Mouse (Mus musculus) c-Kit-positive CD71-positive TER-119-negative erythroid progenitor cells, embryonic 14.5 days (primary cell): ENCODE results near the gene Slc38a4.

Source experiments
- DNase-seq: peaks from one replicate; pipeline ENCODE4 v3.0.0-alpha.2; 2013; ENCODE audit warnings: low read depth

Gene Slc38a4

DNA sequence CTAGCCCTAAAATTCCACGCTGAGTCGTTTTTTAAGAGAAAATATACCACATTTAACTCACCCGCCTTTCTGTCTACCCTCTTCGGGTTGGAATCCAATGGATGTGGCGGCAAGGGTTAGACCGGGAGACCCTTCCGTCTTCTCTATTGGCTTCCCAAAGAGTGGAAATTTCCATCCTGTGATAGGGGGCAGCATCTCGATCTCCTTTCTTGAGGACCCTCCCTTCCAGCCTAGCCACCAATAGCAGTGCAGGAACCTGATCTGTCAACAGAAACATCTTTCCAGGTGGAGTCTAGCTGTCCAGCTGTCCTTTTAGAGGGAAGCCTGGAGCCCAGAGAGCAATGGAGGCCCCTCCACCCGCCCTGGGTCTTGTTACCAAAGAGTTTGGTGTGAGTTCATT lies at the start of gene Slc38a4:
Gene Slc38a4, minus strand, starts transcription at position 163 of the 400 bp plus-strand sequence.
- DNase-seq, result no peak

GRCm38 (mm10) chr15:97104889-97105391 lies 49.2 kb upstream of the Slc38a4 start:
- no peak for DNase-seq

DNA sequence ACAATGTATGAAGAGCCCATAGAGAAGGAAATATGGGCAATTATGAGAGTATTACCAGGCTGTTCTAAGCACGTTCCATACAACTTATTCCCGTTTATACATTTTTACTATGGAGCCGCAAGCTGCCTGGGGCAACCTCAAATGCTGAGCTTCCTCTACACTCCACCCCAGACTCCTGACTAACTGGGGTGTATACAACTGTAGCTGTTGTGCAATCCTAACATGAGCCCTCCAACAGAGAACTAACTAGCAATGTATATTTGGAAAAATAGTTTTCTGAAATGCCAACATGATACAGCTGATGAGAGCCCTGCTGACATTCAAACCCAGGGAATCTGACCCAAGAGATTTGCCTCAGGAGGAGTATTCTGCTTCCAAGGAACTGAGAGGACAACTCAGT lies 48.3 kb upstream of the Slc38a4 start:
- DNase-seq, result no peak

DNA sequence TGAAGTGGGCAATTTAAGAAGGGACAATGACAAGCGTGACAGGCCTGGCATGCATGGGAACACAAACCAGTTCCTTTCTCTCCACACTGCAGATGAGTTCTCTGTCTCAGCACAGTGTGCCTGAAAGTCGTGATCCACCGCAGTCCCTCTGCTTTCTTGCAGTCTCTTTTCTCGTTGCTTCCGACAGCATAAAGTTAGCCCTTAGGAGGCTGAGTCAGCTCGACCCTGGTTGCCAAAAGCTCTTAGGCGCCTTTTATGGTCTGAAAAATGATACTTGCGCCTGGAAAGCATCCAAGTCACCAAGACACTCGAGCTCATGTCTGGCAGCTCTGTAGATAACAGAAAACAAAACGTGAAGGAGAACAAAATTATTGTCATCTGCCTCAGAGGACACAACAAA lies 47.1 kb upstream of the Slc38a4 start:
- DNase-seq, result no peak

GRCm38 (mm10) chr15:97102181-97102580 lies 46.4 kb upstream of the Slc38a4 start:
- no peak for DNase-seq

DNA sequence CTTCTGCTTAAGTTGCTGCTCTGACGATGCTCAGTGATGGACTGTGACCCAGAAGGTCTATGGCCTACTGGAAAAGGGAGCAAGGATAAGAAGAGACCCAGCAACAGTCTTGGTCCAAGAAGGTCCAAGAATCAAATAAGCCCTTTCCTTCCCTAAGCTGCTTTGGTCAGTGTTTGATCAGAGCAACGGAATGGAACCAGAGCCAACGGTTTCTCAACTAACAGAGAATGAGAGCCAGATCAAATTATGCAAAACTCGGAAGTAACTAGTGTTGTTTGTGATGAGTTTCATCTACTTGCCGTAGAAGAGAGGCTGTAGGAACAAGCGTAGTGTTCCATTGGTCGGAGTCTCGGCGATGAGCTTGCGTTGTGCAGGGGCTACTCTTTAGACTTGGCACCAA lies 43.3 kb upstream of the Slc38a4 start:
- DNase-seq, result no peak

DNA sequence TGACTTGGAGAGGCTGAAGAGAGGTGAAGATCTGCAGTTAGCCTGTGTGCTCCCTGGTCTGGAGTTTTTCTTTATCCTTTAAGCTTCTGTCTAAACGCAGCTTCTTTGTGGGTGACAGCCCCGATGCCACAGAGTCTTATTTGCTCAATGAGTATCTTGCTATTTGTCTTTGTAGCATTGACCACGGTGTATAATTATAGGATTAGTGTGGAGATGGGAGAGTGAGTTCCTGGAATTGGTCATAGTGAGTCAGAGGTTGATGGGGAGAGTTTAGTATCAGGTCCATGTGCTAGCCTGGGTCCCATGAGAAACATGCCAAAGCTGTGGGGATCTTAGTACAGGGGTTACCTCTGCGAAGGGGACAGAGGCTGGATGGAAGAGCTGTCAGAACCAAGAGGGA lies 41.8 kb upstream of the Slc38a4 start:
- no peak for DNase-seq

- no peak for DNase-seq
Measured at GRCm38 (mm10) chr15:97089526-97089925, 33.8 kb upstream of the Slc38a4 start.

- DNase-seq, result no peak
Measured at GRCm38 (mm10) chr15:97085833-97086232, 30.1 kb upstream of the Slc38a4 start.

GRCm38 (mm10) chr15:97077665-97078064 lies 21.9 kb upstream of the Slc38a4 start:
- no peak for DNase-seq

GRCm38 (mm10) chr15:97076092-97076491 lies 20.3 kb upstream of the Slc38a4 start:
- no peak for DNase-seq

- DNase-seq, result no peak
Measured at GRCm38 (mm10) chr15:97075240-97075639, 19.5 kb upstream of the Slc38a4 start.

DNA sequence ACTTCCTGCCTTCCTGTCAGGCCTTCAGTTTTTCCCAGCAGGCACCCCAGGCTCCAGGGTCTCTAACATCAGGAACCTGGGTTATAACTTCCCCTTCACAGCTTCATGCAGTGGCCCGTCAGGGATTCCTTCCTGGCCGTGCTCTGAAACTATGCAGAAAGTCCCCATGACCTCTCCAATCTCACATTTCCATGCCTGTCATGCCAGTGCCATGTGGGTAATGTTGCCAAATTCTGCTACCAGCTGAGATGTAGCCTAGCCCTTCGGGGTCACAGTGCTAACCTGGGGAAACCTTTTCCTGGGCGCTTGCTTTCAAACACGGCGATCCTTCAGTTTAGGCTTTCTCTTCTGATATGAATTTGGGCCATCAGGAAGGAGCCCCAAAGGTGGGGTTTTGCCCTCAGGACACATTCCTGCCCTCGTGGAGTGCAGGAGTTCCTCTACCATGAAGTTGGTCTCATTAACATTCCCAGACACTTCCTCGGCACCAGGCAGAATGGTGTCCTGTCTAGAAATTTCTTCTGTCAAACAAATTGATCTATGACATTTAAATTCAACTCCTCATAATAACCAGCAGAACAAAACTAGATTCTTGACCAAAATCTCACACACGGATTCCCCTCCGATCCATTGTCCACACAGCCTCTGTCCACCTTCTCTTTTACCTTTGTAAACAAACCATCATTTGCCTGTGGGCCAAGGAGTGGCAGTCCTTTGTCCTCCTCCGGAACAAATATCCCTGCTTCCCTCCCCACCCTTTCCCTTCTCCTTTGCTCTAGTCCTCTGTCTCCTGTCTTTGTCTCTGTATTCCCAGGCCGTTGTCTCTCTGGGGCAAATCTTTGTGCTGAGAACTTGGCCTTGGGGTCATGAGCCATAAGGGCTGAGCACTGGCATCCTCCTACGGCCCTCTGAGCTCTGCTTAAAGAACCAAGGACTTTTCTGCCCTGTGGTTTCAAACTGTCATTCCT lies 17.4 kb upstream of the Slc38a4 start:
- DNase-seq, result no peak

- no peak for DNase-seq
Measured at GRCm38 (mm10) chr15:97067340-97068136, 11.8 kb upstream of the Slc38a4 start.

- no peak for DNase-seq
Measured at GRCm38 (mm10) chr15:97066937-97067336, 11.2 kb upstream of the Slc38a4 start.

GRCm38 (mm10) chr15:97063211-97063610 lies 7.5 kb upstream of the Slc38a4 start:
- DNase-seq, result no peak

DNA sequence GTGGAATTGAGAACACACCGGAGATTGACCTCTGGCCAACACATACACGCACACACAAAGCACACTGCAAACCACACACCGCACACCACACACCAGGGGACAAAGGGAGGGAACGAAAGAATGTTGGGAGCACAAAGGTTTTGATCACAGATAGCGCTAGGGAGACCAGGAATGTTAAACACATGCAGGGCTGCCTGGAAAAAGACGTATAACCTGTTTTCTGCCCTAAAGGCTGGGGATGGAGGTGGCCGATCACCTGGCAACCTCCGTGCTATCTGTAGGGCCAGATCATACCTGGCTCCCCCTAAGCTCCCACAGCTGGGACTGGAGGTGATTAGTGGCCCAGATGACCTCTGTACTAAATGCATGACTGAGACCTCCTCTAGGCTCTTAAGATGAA lies 5.2 kb upstream of the Slc38a4 start:
- no peak for DNase-seq

DNA sequence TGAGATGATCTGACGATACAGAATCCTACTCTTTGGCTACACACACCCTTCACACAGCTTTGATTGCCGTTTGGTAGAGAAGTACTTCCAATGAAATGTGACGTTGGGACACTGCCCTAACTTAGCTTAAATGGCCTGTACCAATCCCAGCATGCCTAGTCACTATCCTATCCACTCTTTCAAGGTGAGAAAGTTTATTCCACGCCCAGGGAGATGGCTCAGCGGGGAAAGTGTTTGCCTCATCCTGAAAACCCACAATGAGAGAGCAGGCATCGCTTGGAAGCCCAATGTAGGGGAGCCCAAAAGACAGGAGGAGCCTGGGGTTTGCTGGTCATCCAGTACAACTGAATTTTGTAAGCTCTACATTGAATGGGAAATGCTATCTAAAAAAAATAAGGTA lies 4.8 kb upstream of the Slc38a4 start:
- no peak for DNase-seq

DNA sequence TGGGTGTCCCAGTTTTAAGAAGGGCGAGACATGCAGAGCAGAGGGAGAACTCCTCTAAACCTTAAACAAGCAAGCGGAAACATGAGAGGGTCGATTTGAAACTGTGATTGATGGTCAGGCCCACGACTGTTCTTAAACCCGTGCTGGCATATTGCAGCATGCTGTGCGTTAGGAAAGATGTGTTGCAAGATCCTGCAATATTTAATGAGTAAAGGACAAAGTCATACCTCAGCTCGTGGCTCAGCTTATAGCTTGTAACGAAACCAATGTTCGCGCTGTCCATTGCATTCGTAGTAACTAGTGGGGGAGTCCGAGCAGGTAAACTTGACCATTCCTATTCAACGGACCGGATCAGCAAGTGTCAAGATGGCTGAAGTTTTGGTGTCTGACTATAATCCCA lies 4.3 kb upstream of the Slc38a4 start:
- DNase-seq, result no peak

- no peak for DNase-seq
Measured at GRCm38 (mm10) chr15:97059071-97060041, 3.6 kb upstream of the Slc38a4 start.

DNA sequence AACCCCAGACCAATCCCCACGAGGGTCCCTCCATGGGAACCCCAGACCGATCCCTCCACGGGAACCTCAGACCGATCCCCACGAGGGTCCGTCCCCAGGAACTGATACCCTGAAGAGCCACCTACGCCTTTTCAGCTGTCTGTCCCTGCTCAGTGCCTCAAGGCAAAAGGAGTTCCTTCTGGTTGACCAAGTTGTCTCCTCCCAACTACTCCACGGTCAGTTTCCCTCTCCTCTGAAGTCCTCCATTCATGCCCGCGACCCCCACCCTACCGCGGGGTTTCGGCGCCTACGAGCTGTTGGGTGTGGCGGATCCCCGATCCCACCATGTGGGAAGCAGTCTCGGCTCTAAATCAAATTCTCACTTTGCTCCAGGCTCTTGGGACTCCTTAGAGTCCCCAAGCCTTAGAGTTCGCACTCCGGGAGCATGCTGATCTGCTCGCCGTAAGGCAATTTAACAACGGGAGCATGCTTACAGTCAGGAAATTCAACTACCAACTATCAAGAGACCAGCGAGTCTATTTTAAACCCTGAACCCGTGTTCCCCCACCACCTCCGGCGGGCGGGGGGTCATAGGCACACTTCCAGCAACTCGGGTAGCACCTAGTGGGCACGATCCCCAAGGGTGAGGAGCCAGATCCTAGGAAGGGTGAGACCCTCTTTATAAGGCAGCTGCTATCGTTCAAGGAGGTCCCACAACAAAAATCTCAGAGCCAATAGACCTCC lies 828 bp downstream of the Slc38a4 start:
- DNase-seq, result no peak
